Mouse (Mus musculus) liver, adult 2 months (tissue): ENCODE measurements around the gene Oas1c.

Source experiments
- CTCF ChIP-seq: fragments of 200-500 bp; IDR thresholded peaks from 2 replicates; pipeline ENCODE4 v1.5.1; 2011; ENCODE audit warnings: low read depth, low read length, control low read depth
- POLR2A ChIP-seq: fragments of 200-500 bp; IDR thresholded peaks from 2 replicates; pipeline ENCODE4 v1.6.1; 2011; ENCODE audit warnings: low read length, control low read depth; ENCODE audit not compliant: insufficient read depth; ENCODE audit errors: extremely low read depth

DNA sequence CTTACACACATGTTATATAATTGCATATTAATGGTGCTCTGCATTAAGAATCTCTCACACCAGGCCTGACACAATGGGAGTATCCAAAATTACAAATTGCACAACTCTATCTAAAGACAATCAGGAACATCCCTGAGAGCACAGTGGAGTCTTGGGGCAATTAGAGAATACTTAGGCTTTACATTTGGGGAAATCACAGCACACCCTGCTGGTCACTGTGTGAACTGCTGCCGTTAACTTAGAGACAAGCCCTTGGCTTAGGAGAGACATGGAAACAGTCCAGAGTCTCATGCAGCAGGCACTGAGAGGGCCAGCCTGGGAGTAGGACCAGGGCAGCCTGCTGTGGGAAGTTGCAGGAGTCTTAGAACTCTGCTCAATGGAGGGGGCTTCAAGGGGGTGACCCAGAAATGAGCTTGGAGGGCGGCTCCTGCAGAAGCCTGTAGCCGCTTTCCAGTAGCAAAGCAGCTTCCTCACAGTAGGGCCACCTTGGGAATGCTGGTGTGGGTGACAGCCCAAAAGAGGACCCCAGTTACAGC is 37.4 kb upstream of the Oas1c start:
- peak; percentile 56; the same call in 1 of the 2 replicates for TF ChIP-seq CTCF
- TF ChIP-seq POLR2A, result no peak
